Mouse (Mus musculus) left cerebral cortex, adult 8-10 months (tissue): ENCODE measurements around the gene Lcor. TPM values are rescaled to one million over a fixed set of nuclear protein-coding genes. Genes with fewer than 3 reads are reported as not detected.

Source experiments
- DNase-seq, 2 experiments: peaks; one replicate each; pipeline ENCODE4 v3.0.0; 2022; ENCODE audit warnings: low spot score in 2 of 2
- total RNA-seq, 4 experiments: library from RNA; stranded (reverse); gene quantifications; 2 replicates each; pipeline ENCODE4 v1.2.4; 2022

The Lcor gene
- 10 to 100 TPM; 18.6 to 21.9 (median 20.8) TPM for total RNA-seq

GRCm38 (mm10) chr19:41482190-41482908, at the start of gene Lcor:
Lcor (plus strand) TSS chr19:41482637.
- peak; percentile 76 to 81 for DNase-seq

- DNase-seq, result no peak
Observed at GRCm38 (mm10) chr19:41435366-41435765, 47.1 kb upstream of the Lcor start.

- DNase-seq, result no peak
Observed at GRCm38 (mm10) chr19:41436461-41436860, 46.0 kb upstream of the Lcor start.

DNA sequence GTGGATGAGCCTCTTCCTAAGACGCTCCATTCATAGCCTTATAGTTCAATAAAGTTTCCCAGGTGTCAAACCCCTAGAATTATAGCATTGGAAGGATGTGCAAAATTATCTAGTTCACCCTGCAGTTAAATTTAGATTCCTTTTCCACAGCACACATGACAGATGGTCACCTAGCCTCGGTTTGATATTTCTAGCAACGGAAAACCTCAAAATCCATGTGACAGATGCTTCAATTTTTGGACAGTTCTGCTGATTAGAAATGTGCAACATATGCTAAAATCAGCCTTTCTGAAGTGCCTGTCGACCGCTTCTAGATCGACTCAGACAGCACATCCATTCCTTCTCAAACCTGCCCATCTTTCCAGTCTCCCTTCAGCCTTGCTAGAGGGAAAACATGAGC, 43.5 kb upstream of the Lcor start:
- peak in 1 of 2 experiments; percentile 12 for DNase-seq

DNA sequence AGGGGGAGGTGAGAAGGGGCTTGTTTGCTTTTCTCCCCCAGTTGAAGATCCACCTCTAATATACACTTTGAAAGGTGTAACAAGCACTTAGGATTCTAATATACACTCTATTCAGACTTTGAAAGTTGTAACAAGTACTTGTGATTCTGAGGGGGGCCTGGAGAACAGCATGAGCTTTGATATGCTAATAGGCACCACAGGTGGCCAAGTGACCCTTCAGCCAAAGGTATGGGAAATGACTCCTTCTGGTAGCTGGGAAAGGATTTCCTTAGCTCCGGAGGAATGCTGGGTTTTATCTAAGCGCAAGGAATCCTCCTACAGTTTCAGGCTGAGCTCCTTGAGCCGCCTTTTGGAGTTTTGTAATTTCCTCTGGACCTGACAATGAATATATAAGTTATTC, 41.0 kb upstream of the Lcor start:
- DNase-seq, result no peak

DNA sequence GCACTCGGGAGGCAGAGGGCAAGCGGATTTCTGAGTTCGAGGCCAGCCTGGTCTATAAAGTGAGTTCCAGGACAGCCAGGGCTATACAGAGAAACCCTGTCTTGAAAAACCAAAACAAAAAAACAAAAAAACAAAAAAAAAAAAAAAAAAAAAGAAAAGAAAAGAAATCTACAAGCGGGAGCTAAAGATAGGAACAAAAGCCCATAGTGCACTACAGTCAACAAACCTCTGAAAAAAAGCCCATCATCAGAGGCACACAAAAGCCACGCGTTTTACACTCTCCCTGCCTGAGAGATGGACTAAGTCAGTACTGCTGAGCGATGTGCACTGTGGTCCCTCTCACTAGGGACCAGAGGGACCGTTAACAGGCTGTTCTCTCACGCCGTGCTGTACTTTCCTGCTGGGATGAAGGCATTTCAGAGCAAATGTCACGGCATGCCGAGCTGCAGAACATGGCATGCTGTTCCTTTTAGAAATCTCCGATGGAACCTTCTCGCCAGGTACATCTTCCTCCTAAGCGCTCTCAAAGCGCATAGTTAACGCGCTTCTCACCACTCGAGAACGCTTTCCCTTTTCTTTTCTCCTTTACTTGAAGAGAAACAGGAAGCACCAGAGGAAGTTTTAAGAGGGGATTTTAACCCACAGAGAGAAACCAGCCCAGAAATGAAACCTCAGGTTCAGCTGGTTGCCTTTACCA, 40.4 kb upstream of the Lcor start:
- DNase-seq, result peak in 1 of 2 experiments; percentile 4

- peak in 1 of 2 experiments; percentile 11 for DNase-seq
Observed at GRCm38 (mm10) chr19:41442608-41442969, 39.8 kb upstream of the Lcor start.

GRCm38 (mm10) chr19:41444491-41444890, 37.9 kb upstream of the Lcor start:
- DNase-seq, result no peak

DNA sequence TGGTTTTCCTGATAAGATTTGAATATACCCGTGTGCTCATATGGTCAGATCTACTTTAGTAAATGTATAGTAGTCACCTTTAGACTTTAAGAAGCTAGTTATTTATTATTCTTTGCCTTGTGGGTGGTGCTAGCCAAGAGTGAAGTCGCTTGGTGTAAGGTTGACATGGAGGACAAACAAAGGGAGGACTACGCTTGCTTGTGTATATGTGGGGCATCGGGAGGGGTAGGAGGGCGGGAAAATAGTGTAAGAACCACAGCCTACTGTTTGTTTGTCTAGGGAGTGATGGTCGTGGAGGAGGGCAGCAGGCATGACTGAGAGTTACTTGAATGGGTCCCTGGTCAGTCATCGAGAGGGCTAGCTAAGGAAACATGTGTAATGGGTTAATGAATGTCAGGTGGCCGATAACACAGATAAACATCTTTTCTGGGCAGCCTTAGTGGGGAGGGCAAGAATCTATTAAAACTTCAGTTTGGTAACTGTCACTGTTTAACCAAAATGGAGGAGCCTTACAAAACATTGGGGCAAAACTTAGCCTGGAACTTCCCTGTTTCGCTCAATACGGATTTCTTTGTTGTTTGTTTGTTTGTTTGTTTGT, 37.3 kb upstream of the Lcor start:
- no peak for DNase-seq

GRCm38 (mm10) chr19:41445723-41446122, 36.7 kb upstream of the Lcor start:
- DNase-seq, result no peak

DNA sequence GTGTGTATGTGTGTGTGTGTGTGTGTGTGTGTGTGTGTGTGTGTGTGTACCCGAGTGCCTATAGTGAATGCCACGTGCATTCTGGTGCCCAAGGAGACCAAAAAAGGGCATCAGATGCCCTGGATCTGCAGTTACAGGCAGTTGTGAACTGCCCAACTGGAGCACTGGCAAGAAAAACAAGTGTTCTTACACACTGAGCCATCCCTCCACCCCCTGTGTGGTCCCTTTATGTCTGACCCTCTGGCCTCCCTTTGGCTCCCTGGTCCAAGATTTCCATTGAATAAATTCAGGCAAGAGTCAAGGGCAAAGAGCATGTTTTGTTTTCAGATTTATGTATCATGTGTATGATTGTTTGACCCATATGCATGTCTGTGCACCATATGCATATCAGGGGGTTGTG, 35.3 kb upstream of the Lcor start:
- no peak for DNase-seq

- no peak for DNase-seq
Observed at GRCm38 (mm10) chr19:41447760-41448159, 34.7 kb upstream of the Lcor start.

- no peak for DNase-seq
Observed at GRCm38 (mm10) chr19:41449415-41450075, 32.9 kb upstream of the Lcor start.

DNA sequence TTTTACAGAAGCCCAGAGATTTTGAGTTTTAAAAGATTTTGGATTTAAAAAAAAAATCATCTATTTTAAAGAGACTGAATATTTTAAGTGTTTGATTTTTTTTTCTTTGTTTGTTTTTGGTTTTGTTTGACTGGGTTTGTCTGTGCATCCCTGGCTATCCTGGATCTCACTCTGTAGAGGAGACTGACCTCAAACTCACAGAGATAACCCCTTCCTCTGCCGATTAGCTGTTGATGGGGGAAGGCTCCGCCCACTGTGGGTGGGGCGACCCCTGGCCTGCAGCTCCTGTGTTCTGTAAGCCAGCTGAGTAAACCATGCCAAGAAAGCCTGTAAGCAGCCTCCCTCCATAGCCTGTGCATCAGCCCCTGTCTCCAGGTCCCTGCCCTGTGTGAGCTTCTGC, 30.3 kb upstream of the Lcor start:
- no peak for DNase-seq

GRCm38 (mm10) chr19:41454601-41455000, 27.8 kb upstream of the Lcor start:
- DNase-seq, result no peak

DNA sequence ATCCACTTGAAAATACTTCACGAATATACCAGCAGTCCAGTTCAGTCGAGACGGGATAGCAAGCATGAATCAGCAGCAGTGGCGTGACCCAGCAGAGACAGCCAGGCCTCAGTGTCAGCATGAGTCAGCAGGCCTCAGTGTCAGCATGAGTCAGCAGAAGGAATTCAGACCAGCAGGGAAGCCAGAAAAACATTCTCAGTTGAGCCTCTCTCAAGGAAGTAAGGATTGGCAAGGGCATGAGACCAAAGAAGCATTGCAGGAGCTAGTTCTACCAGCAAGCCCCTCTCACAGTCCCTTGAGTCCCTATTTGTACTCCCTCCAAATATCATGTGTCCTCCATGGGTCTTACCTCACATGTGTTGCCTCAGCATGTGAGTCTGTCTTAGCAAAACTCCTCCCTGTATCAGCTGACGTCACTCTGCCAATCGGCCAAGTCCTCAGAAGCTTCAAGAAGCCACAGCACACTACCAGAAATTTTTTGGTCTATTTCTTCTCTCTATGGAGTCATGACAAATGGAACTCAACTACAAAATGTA, 27.3 kb upstream of the Lcor start:
- no peak for DNase-seq

DNA sequence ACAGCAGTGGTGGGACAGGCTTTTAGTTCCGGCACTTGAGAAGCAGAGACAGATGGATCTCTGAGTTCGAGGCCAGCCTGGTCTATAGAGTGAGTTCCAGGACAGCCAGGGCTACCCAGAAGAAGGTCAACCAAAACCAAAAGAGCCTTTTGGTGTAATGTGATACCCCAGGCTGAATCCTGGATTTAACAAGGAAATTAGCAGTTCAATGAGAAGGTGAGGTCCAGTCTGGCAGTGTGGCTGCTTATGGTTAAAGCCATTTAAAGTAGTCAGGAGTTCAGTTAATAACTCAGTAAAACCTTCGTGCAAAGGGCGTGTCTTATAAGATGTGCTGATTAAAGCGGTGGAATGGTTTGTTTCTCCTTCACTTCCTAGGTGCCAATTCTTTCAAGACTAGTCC, 25.3 kb upstream of the Lcor start:
- DNase-seq, result no peak

- no peak for DNase-seq
Observed at GRCm38 (mm10) chr19:41462166-41462735, 20.2 kb upstream of the Lcor start.

GRCm38 (mm10) chr19:41463841-41464240, 18.6 kb upstream of the Lcor start:
- DNase-seq, result no peak

DNA sequence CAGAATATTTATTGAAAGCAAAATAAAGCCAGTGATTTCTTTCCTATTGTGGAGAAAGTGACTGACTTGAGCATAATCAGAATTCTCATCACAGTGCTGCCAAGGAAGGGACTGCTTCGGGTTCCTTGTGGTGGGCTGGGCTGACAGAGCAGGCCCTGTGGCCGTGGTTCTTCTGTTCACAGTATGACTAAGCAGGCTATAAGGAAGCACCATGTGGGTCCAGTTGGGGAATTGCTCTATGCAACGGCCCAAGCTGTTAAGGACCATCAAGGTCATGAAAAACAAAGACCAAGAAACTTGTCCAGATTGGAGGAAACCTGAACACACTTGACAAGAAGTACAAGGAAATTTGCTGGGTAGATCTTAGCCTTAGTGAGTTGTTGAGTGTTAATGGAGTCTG, 16.0 kb upstream of the Lcor start:
- DNase-seq, result no peak

- DNase-seq, result no peak
Observed at GRCm38 (mm10) chr19:41473566-41474135, 8.8 kb upstream of the Lcor start.
